Comparison of ENCODE assay signal across 10 mouse cellular contexts in the genomic region with DNA sequence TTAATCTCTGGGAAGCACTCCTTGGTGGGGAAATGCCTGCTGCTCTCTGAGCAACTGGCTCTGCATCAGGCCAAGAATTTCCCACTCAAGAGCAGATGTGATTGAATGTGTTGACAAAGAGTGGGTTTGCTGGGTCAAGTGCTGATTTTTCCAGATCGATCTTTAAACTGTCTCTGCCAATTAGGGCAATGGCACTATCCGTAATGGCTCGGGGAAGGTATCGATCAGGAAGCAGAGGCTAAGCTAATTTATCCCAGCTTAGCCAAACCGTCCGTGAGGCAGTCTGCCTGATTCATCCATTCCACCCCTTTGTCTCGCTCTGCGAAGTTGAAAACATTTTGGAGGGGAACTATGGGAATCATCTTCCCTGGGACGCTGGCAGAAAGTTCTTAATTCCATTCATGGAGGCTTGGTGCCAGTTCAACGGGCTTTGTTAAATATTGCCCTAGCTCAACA.
DNase-seq lines count a peak whose midpoint lies in the region; ATAC-seq lines count a peak whose summit lies in the region.
"Had no signal": no experiment of that assay in that cellular context is flagged by ENCODE, and none has a peak within 500 bp of the region (broad histone marks: within the 10 kb centered on the region; RNA-seq: fewer than 3 reads in every experiment).

No protein-coding gene starts in this region.

- H3K27me3 ChIP-seq in intestine, embryonic 14.5 days (replicated peaks; ENCODE audit: control insufficient read depth, insufficient read depth, low read length): peaks cover 6% of the 10 kb centered on the region; the same call in 1 of the 2 replicates
- no peaks in the 10 kb centered on the region for H3K27me3 ChIP-seq in intestine, embryonic 16.5 days (replicated peaks; ENCODE audit: control insufficient read depth, insufficient read depth, low read length)
- H3K27me3 ChIP-seq in embryonic facial prominence, embryonic 13.5 days: no peaks in the 10 kb centered on the region
- no peaks in the 10 kb centered on the region for H3K27me3 ChIP-seq in heart, embryonic 16.5 days (ENCODE audit: control insufficient read depth, insufficient read depth, low read length)
- H3K27me3 ChIP-seq in midbrain, embryonic 13.5 days: peaks cover 3% of the 10 kb centered on the region; the same call in 1 of the 2 replicates

- no peak overlapping the region for H3K4me3 ChIP-seq in intestine, embryonic 14.5 days (ENCODE audit: low read depth, low read length)
- H3K4me3 ChIP-seq in intestine, embryonic 16.5 days (ENCODE audit: low read length): no peak overlapping the region
- no peak overlapping the region for H3K4me3 ChIP-seq in embryonic facial prominence, embryonic 13.5 days
- peak overlapping the region; percentile 21 for H3K4me3 ChIP-seq in heart, embryonic 16.5 days (ENCODE audit: low read length)
- peak overlapping the region; percentile 0; the same call in 1 of the 2 replicates for H3K4me3 ChIP-seq in midbrain, embryonic 13.5 days (replicated peaks)
- H3K4me3 ChIP-seq: erythroblast, embryonic 14.5 days had no signal

- H3K27ac ChIP-seq in intestine, embryonic 14.5 days (ENCODE audit: low read depth): no peak overlapping the region
- H3K27ac ChIP-seq in intestine, embryonic 16.5 days (ENCODE audit: low read length): no peak overlapping the region
- peak overlapping the region; percentile 71 for H3K27ac ChIP-seq in embryonic facial prominence, embryonic 13.5 days
- no peak overlapping the region for H3K27ac ChIP-seq in heart, embryonic 16.5 days (ENCODE audit: low read length)
- no peak overlapping the region for H3K27ac ChIP-seq in midbrain, embryonic 13.5 days

- 58% methylated on average over 10 of the region's 10 CpGs for WGBS in intestine, embryonic 14.5 days
- 49% methylated on average over 10 of the region's 10 CpGs for WGBS in intestine, embryonic 16.5 days
- WGBS in embryonic facial prominence, embryonic 13.5 days: 32% methylated on average over 10 of the region's 10 CpGs
- WGBS in heart, embryonic 16.5 days: 34% methylated on average over 10 of the region's 10 CpGs
- 11% methylated on average over 10 of the region's 10 CpGs for WGBS in midbrain, embryonic 13.5 days

- H3K9ac ChIP-seq in intestine, embryonic 14.5 days (ENCODE audit: low read length): no peak overlapping the region
- H3K9ac ChIP-seq in intestine, embryonic 16.5 days (ENCODE audit: low read depth, low read length): no peak overlapping the region
- 0 out of 2 replicates have a peak overlapping the region, but pooled peaks have one; percentile 40 for H3K9ac ChIP-seq in embryonic facial prominence, embryonic 13.5 days
- H3K9ac ChIP-seq in heart, embryonic 16.5 days (ENCODE audit: low read length): peak overlapping the region; percentile 28
- H3K9ac ChIP-seq in midbrain, embryonic 13.5 days (replicated peaks): peak overlapping the region; percentile 46; the same call in 1 of the 2 replicates

- H3K4me2 ChIP-seq in intestine, embryonic 14.5 days (ENCODE audit: low read length): peak overlapping the region; percentile 23
- H3K4me2 ChIP-seq in intestine, embryonic 16.5 days (ENCODE audit: low read depth, low read length): no peak overlapping the region
- H3K4me2 ChIP-seq in embryonic facial prominence, embryonic 13.5 days: peak overlapping the region; percentile 50
- H3K4me2 ChIP-seq in heart, embryonic 16.5 days (ENCODE audit: low read depth, low read length): peak overlapping the region; percentile 55
- H3K4me2 ChIP-seq in midbrain, embryonic 13.5 days (replicated peaks): peak overlapping the region; percentile 47

- no peak for DNase-seq in intestine, embryonic 14.5 days (ENCODE audit: low spot score)
- DNase-seq in thymus, postnatal 10 days (ENCODE audit: low spot score in 2 of 2): no peak
- DNase-seq in thymus, postnatal 25 days: no peak
- DNase-seq: thymus, postnatal 36 days had no signal

- peaks cover 23% of the 10 kb centered on the region; the same call in 1 of the 2 replicates for H3K4me1 ChIP-seq in intestine, embryonic 14.5 days (replicated peaks; ENCODE audit: control insufficient read depth, insufficient read depth, low read length)
- H3K4me1 ChIP-seq in intestine, embryonic 16.5 days (ENCODE audit: control insufficient read depth, insufficient read depth, low read length): peaks cover 6% of the 10 kb centered on the region
- peaks cover 39% of the 10 kb centered on the region for H3K4me1 ChIP-seq in embryonic facial prominence, embryonic 13.5 days
- peaks cover 15% of the 10 kb centered on the region for H3K4me1 ChIP-seq in heart, embryonic 16.5 days (ENCODE audit: control insufficient read depth, insufficient read depth, low read length)
- peaks cover 20% of the 10 kb centered on the region for H3K4me1 ChIP-seq in midbrain, embryonic 13.5 days (replicated peaks)

- ATAC-seq in intestine, embryonic 14.5 days (replicated peaks; ENCODE audit: low FRiP score, low TSS enrichment, low read depth): no peak
- ATAC-seq in intestine, embryonic 16.5 days: no peak
- no peak for ATAC-seq in embryonic facial prominence, embryonic 13.5 days (ENCODE audit: insufficient number of reproducible peaks, insufficient read depth, low FRiP score, low TSS enrichment, low read depth)
- no peak for ATAC-seq in heart, embryonic 16.5 days (replicated peaks; ENCODE audit: extremely low read depth, insufficient read depth, low FRiP score)
- no peak for ATAC-seq in midbrain, embryonic 13.5 days
- ATAC-seq in granulocyte monocyte progenitor cell, adult 5-6 weeks (replicated peaks; ENCODE audit: poor library complexity, severe bottlenecking): no peak

- H3K36me3 ChIP-seq in intestine, embryonic 14.5 days (ENCODE audit: control insufficient read depth, insufficient read depth, low read length): no peaks in the 10 kb centered on the region
- no peaks in the 10 kb centered on the region for H3K36me3 ChIP-seq in intestine, embryonic 16.5 days (ENCODE audit: control insufficient read depth, insufficient read depth, low read length)
- H3K36me3 ChIP-seq in embryonic facial prominence, embryonic 13.5 days: no peaks in the 10 kb centered on the region
- H3K36me3 ChIP-seq in heart, embryonic 16.5 days (ENCODE audit: control insufficient read depth, insufficient read depth): no peaks in the 10 kb centered on the region
- no peaks in the 10 kb centered on the region for H3K36me3 ChIP-seq in midbrain, embryonic 13.5 days

- no peaks in the 10 kb centered on the region for H3K9me3 ChIP-seq in intestine, embryonic 14.5 days (ENCODE audit: control insufficient read depth, low read length)
- no peaks in the 10 kb centered on the region for H3K9me3 ChIP-seq in intestine, embryonic 16.5 days (ENCODE audit: control insufficient read depth, low read length)
- H3K9me3 ChIP-seq in embryonic facial prominence, embryonic 13.5 days: no peaks in the 10 kb centered on the region
- H3K9me3 ChIP-seq in heart, embryonic 16.5 days (replicated peaks; ENCODE audit: control insufficient read depth, low read length): no peaks in the 10 kb centered on the region
- H3K9me3 ChIP-seq in midbrain, embryonic 13.5 days: no peaks in the 10 kb centered on the region

Comparison
In these comparisons a context has a peak if more than half of its experiments do, and no peak if none do; other contexts are left out.
1. H3K4me3 ChIP-seq: peak in heart, embryonic 16.5 days (single experiment) and midbrain, embryonic 13.5 days (single experiment); none in intestine, embryonic 14.5 days (single experiment), intestine, embryonic 16.5 days (single experiment) and embryonic facial prominence, embryonic 13.5 days (single experiment).
2. H3K9ac ChIP-seq: peak in embryonic facial prominence, embryonic 13.5 days (single experiment), heart, embryonic 16.5 days (single experiment) and midbrain, embryonic 13.5 days (single experiment); none in intestine, embryonic 14.5 days (single experiment) and intestine, embryonic 16.5 days (single experiment).